Comparison of ENCODE assay signal across 11 mouse cellular contexts in genomic region chr1:157244453-157244790, GRCm38 (mm10).
DNase-seq lines count a peak whose midpoint lies in the region; ATAC-seq and TF ChIP-seq lines count a peak whose summit lies in the region.
"Had no signal": no experiment of that assay in that cellular context is flagged by ENCODE, and none has a peak within 500 bp of the region (broad histone marks: within the 10 kb centered on the region; RNA-seq: fewer than 3 reads in every experiment).

No protein-coding gene starts in this region.

- no peak for TF ChIP-seq CTCF in left cerebral cortex, adult 2 months (IDR thresholded peaks at IDR 0.05)

- intact Hi-C loops in left cerebral cortex, adult 2 months (cut with DNase I), result no loop called here

- no peaks in the 10 kb centered on the region for H3K27me3 ChIP-seq in embryonic facial prominence, embryonic 13.5 days
- no peaks in the 10 kb centered on the region for H3K27me3 ChIP-seq in hindbrain, embryonic 14.5 days (ENCODE audit: control insufficient read depth, insufficient read depth, low read length)
- H3K27me3 ChIP-seq in neural tube, embryonic 13.5 days, result no peaks in the 10 kb centered on the region
- H3K27me3 ChIP-seq in liver, embryonic 11.5 days (replicated peaks; ENCODE audit: control insufficient read depth, insufficient read depth, low read length), result no peaks in the 10 kb centered on the region

- H3K4me1 ChIP-seq in embryonic facial prominence, embryonic 13.5 days, result peaks cover 10% of the 10 kb centered on the region
- peaks cover 6% of the 10 kb centered on the region for H3K4me1 ChIP-seq in hindbrain, embryonic 14.5 days (replicated peaks; ENCODE audit: control insufficient read depth, insufficient read depth, low read length)
- peaks cover 19% of the 10 kb centered on the region for H3K4me1 ChIP-seq in neural tube, embryonic 13.5 days (replicated peaks)
- H3K4me1 ChIP-seq in liver, embryonic 11.5 days (replicated peaks; ENCODE audit: control insufficient read depth, insufficient read depth, low read length), result no peaks in the 10 kb centered on the region

- WGBS in embryonic facial prominence, embryonic 13.5 days, result 37% methylated on average over 5 of the region's 5 CpGs
- 20% methylated on average over 5 of the region's 5 CpGs for WGBS in hindbrain, embryonic 14.5 days
- WGBS in neural tube, embryonic 13.5 days, result 19% methylated on average over 5 of the region's 5 CpGs
- 64% methylated on average over 5 of the region's 5 CpGs for WGBS in liver, embryonic 11.5 days

- H3K4me3 ChIP-seq in left cerebral cortex, adult 2 months, result peak overlapping the region; percentile 13; the same call in 1 of the 2 replicates
- H3K4me3 ChIP-seq in embryonic facial prominence, embryonic 13.5 days, result no peak overlapping the region
- H3K4me3 ChIP-seq in hindbrain, embryonic 14.5 days (replicated peaks; ENCODE audit: low read length), result peak overlapping the region; percentile 44
- peak overlapping the region; percentile 41 for H3K4me3 ChIP-seq in neural tube, embryonic 13.5 days
- no peak overlapping the region for H3K4me3 ChIP-seq in liver, embryonic 11.5 days (ENCODE audit: low read depth, low read length)

- H3K27ac ChIP-seq in left cerebral cortex, adult 2 months, result peak overlapping the region; percentile 74
- no peak overlapping the region; the same call in 1 of the 2 replicates for H3K27ac ChIP-seq in embryonic facial prominence, embryonic 13.5 days
- H3K27ac ChIP-seq in hindbrain, embryonic 14.5 days, result peak overlapping the region; percentile 97
- H3K27ac ChIP-seq in neural tube, embryonic 13.5 days (replicated peaks), result peak overlapping the region; percentile 89
- H3K27ac ChIP-seq in liver, embryonic 11.5 days (ENCODE audit: low read depth, low read length), result no peak overlapping the region
- H3K27ac ChIP-seq: macrophage had no signal

- H3K9ac ChIP-seq in embryonic facial prominence, embryonic 13.5 days, result no peak overlapping the region
- peak overlapping the region; percentile 83 for H3K9ac ChIP-seq in hindbrain, embryonic 14.5 days
- peak overlapping the region; percentile 76 for H3K9ac ChIP-seq in neural tube, embryonic 13.5 days
- no peak overlapping the region for H3K9ac ChIP-seq in liver, embryonic 11.5 days (ENCODE audit: low read depth, low read length)

- ATAC-seq in embryonic facial prominence, embryonic 13.5 days (ENCODE audit: insufficient number of reproducible peaks, insufficient read depth, low FRiP score, low TSS enrichment, low read depth), result no peak
- ATAC-seq in hindbrain, embryonic 14.5 days (ENCODE audit: low FRiP score), result peak; percentile 70
- peak; percentile 78 for ATAC-seq in neural tube, embryonic 13.5 days (ENCODE audit: low read depth)
- no peak for ATAC-seq in liver, embryonic 11.5 days (replicated peaks; ENCODE audit: low FRiP score)

- peak overlapping the region; percentile 41 for H3K4me2 ChIP-seq in embryonic facial prominence, embryonic 13.5 days
- peak overlapping the region; percentile 51 for H3K4me2 ChIP-seq in hindbrain, embryonic 14.5 days (replicated peaks)
- peak overlapping the region; percentile 57 for H3K4me2 ChIP-seq in neural tube, embryonic 13.5 days
- H3K4me2 ChIP-seq in liver, embryonic 11.5 days, result no peak overlapping the region

- H3K36me3 ChIP-seq in embryonic facial prominence, embryonic 13.5 days, result no peaks in the 10 kb centered on the region
- no peaks in the 10 kb centered on the region for H3K36me3 ChIP-seq in hindbrain, embryonic 14.5 days (replicated peaks; ENCODE audit: control insufficient read depth, insufficient read depth)
- H3K36me3 ChIP-seq in neural tube, embryonic 13.5 days, result no peaks in the 10 kb centered on the region
- no peaks in the 10 kb centered on the region for H3K36me3 ChIP-seq in liver, embryonic 11.5 days (ENCODE audit: control insufficient read depth, insufficient read depth, low read length)

- no peaks in the 10 kb centered on the region for H3K9me3 ChIP-seq in embryonic facial prominence, embryonic 13.5 days
- H3K9me3 ChIP-seq in hindbrain, embryonic 14.5 days (ENCODE audit: control insufficient read depth, low read length), result no peaks in the 10 kb centered on the region
- H3K9me3 ChIP-seq in neural tube, embryonic 13.5 days, result no peaks in the 10 kb centered on the region
- no peaks in the 10 kb centered on the region for H3K9me3 ChIP-seq in liver, embryonic 11.5 days (ENCODE audit: control insufficient read depth, low read length)

- no peak for DNase-seq in left cerebral cortex, adult 2 months (ENCODE audit: extremely low spot score in 1 of 2, low spot score in 2 of 2)
- no peak for DNase-seq in left cerebral cortex, adult 11 months (ENCODE audit: low spot score)
- DNase-seq in hindbrain, embryonic 14.5 days (ENCODE audit: low spot score), result no peak
- DNase-seq in liver, embryonic 11.5 days (ENCODE audit: low spot score), result no peak
- no peak for DNase-seq in kidney, postnatal 14 days
- DNase-seq in lung, postnatal 4 days, result no peak
- DNase-seq: kidney, adult 2 months; right cerebral cortex, adult 18-20 months had no signal

Comparison
In these comparisons a context has a peak if more than half of its experiments do, and no peak if none do; other contexts are left out.
1. H3K27ac ChIP-seq: peak in left cerebral cortex, adult 2 months (single experiment), hindbrain, embryonic 14.5 days (single experiment) and neural tube, embryonic 13.5 days (single experiment); none in embryonic facial prominence, embryonic 13.5 days (single experiment) and liver, embryonic 11.5 days (single experiment).
2. H3K4me3 ChIP-seq: peak in left cerebral cortex, adult 2 months (single experiment), hindbrain, embryonic 14.5 days (single experiment) and neural tube, embryonic 13.5 days (single experiment); none in embryonic facial prominence, embryonic 13.5 days (single experiment) and liver, embryonic 11.5 days (single experiment).
3. ATAC-seq: peak in hindbrain, embryonic 14.5 days (single experiment) and neural tube, embryonic 13.5 days (single experiment); none in embryonic facial prominence, embryonic 13.5 days (single experiment) and liver, embryonic 11.5 days (single experiment).
4. H3K9ac ChIP-seq: peak in hindbrain, embryonic 14.5 days (single experiment) and neural tube, embryonic 13.5 days (single experiment); none in embryonic facial prominence, embryonic 13.5 days (single experiment) and liver, embryonic 11.5 days (single experiment).